Mouse (Mus musculus): ENCODE measurements at regions not wholly inside any gene's neighbourhood (a gene's known extent, or its start where the extent isn't known, plus 50 kb on each side); places are given as distances from the start of the nearest gene placed in this dataset.

GRCm38 (mm10) chr12:21492549-21493291 is 75.3 kb upstream of the Ywhaq start:
- ATAC-seq (replicated peaks; ENCODE audit: low FRiP score, poor library complexity, severe bottlenecking), result no peak

- no peak for ATAC-seq (replicated peaks; ENCODE audit: low FRiP score, poor library complexity, severe bottlenecking)
Observed at GRCm38 (mm10) chr12:21481644-21482043, 64.2 kb upstream of the Ywhaq start.

- ATAC-seq (replicated peaks; ENCODE audit: low FRiP score, poor library complexity, severe bottlenecking), result no peak
Observed at GRCm38 (mm10) chr12:21480226-21480625, 62.8 kb upstream of the Ywhaq start.

- ATAC-seq (replicated peaks; ENCODE audit: low FRiP score, poor library complexity, severe bottlenecking), result no peak
Observed at GRCm38 (mm10) chr12:21479251-21479650, 61.8 kb upstream of the Ywhaq start.

- ATAC-seq (replicated peaks; ENCODE audit: low FRiP score, poor library complexity, severe bottlenecking), result no peak
Observed at GRCm38 (mm10) chr12:21476516-21476915, 59.1 kb upstream of the Ywhaq start.

GRCm38 (mm10) chr12:21472951-21473710 is 55.7 kb upstream of the Ywhaq start:
- ATAC-seq (replicated peaks; ENCODE audit: low FRiP score, poor library complexity, severe bottlenecking), result no peak

- ATAC-seq (replicated peaks; ENCODE audit: low FRiP score, poor library complexity, severe bottlenecking), result no peak
Observed at GRCm38 (mm10) chr12:21472487-21472886, 55.0 kb upstream of the Ywhaq start.

GRCm38 (mm10) chr12:21471986-21472385 is 54.5 kb upstream of the Ywhaq start:
- ATAC-seq (replicated peaks; ENCODE audit: low FRiP score, poor library complexity, severe bottlenecking), result no peak

GRCm38 (mm10) chr12:21470286-21470685 is 52.8 kb upstream of the Ywhaq start:
- ATAC-seq (replicated peaks; ENCODE audit: low FRiP score, poor library complexity, severe bottlenecking), result no peak
